Mouse (Mus musculus) neutrophil, adult 5-6 weeks (primary cell): ENCODE measurements around the gene Idh3g. TPM values are rescaled to one million over a fixed set of nuclear protein-coding genes. Genes with fewer than 3 reads are reported as not detected.
"Not testable (repeated sequence)": the region's sequence is repeated elsewhere in the genome, so short reads cannot be mapped to it uniquely, and the experiment has no call there.

Source experiments
- ATAC-seq: fragments of 151-379, 151-347 bp; 2 replicates; pipeline ENCODE4 v1.8.0; 2017; ENCODE audit warnings: mild to moderate bottlenecking, moderate TSS enrichment; ENCODE audit not compliant: insufficient number of reproducible peaks, poor library complexity, low FRiP score, severe bottlenecking; ENCODE audit errors: extremely low read depth
- total RNA-seq: library from RNA; stranded (forward); fragments of 200-1000 nt; gene quantifications from 2 replicates; pipeline ENCODE4 v1.2.3, GENCODE M21; 2017

The Idh3g gene
- total RNA-seq, 1 experiment from 2014 or later = 138 TPM

DNA sequence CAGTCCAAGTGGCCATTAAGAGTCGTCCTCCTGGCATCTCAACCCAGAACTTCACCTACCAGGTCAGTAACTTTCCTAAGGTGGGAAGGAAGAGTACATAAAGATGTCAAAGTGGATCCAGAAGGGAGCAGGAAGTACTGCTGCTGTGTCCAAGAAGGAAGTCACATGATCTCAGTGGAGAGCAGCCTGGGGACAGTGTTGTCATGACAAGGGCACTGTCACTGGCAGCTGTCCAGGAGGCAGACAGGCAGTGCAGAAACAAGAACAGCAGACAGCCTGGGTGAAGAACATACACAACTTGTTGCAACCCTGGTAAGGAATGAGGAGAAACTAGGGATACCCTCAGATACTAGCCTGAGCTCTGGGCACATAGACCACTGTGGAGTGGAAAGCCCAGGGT, 21.4 kb downstream of the Idh3g start:
- ATAC-seq = 0 out of 2 replicates have a peak, but pooled peaks have one; percentile 24

DNA sequence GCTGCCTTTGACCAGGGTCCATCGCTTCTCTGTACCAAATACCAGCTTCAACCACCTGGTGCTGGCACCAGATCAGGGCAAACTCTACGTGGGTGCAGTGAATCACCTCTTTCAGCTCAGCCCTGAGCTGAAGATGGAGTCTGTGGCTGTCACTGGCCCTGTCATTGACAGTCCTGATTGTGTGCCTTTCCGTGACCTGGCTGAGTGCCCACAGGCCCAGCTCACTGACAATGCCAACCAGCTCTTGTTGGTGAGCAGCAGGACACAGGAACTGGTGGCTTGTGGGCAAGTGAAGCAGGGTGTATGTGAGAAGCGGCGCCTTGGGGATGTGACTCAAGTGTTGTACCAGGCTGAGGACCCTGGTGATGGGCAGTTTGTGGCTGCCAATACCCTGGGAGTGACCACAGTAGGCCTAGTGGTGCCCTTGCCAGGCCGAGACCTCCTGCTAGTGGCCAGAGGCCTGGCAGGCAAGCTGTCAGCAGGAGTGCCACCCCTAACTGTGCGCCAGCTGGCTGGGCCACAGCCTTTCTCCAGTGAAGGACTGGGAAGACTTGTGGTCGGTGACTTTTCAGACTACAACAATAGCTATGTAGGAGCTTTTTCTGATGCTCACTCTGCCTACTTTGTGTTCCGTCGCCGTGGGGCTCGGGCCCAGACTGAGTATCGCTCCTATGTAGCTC, 27.9 kb downstream of the Idh3g start:
- no peak for ATAC-seq

DNA sequence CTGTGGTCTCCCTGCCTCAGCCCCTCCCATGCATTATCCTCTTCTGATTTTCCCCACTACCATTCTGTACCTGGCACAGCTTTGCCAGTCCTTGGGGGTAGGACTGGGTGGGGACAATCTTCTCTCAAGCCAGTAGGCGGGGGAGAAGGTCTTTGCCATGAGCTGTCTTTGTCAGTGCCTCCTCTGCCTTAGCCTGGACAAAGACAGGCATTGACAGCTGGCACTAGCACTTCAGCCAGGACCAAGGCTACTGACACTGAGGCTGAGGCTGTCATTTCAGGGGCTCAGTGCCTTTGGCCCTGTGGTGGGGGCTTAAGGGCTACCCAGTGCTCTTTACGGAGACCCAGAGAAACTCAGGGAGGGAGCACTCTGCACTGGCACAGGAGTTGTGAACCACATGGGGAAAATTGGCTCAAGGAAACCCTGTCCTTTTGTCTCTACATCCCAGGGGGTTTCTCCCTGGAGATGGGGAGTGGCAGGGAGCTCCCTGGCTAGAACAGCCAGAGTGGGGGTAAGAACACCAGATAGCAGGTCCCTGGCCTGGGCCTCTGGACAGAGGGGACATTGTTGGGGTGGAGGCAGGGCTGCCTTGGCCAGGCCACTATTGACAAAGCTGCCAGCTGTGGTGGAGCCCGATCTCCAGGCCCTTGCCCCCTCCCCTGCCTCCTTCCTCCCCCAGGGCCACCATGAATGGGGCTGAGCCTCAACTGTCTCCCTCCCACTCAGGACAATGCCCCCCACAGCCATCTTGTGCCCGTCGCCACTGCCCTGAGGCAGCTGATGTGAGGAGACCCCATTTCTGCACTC, 30.2 kb downstream of the Idh3g start, which contains the start of gene Plxnb3:
Gene Plxnb3, plus strand, starts transcription at position 757 of the 807 bp plus-strand sequence.
- no peak for ATAC-seq

GRCm38 (mm10) chrX:73748977-73749376, 37.7 kb downstream of the Idh3g start:
- ATAC-seq = no peak

DNA sequence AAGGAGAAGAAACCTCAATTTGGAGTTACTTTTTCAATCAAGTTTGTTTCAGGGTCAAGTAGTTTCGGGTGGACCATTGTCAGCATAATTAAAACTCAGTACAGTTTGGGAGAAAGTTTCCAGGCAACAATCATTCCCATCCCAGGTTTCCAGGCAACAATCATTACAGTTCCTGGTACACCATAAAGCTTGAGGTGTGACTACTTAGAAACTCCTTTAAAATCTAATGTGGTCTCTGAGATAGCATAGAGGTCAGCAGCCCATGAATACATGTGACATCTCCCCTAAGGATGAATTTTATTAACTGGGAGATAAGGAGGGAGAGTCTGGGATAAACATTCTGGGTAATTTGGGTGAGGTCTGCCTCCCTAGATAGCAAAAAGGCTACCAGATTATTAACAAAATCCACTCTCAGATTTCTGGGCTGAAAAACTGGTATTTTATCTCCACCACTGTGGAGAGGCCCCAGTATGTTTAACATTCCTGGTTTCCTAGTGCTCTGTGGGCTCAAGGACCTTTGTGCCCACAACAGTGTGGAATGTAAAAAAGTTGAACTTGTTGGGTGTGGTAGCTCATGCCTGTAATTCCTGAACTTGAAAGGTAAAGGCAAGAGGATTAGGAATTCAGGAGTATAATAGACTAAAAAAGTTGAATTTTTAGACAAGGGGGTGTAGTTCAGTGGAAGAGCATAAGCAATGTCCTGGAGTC, 41.8 kb downstream of the Idh3g start:
- ATAC-seq = no peak

DNA sequence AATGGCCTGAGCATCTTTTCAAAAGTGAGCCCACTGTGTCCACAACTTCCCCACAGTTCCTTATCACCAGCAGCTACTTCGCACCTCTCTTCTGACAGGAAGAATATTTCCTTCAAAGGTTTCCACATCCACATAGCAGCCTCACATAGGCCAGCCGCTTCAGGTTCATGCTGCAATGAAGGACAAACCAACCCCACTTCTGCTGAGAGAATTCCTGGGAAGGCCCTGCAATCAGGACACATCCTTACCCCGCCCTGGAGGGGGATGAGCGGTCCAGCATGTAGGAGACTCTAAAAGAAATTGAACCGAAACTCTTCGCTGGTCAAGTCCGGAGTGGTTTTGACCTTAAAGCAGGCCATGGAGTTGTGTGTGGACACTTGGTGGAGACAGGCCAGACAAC, 46.9 kb downstream of the Idh3g start:
- ATAC-seq = not testable (repeated sequence)

DNA sequence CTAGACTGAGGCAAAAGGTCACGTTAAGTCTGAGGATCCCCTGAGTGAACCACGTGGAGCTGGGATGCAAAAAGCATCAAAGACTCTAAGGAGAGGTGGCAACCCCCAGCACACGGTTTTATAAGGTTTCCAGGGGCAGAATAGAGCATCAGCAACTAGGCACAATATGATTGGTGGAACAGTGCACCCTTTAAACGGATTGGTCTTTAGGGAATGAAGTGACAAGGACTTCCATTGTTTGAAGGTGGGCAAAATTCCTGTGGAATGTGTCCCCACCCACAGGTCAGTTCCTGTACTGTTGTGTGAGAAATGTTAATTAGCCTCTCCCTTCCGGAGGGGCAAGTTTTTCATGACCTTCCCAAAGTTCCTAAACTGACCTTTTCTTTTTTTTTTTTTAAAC, 47.5 kb downstream of the Idh3g start:
- no peak for ATAC-seq

DNA sequence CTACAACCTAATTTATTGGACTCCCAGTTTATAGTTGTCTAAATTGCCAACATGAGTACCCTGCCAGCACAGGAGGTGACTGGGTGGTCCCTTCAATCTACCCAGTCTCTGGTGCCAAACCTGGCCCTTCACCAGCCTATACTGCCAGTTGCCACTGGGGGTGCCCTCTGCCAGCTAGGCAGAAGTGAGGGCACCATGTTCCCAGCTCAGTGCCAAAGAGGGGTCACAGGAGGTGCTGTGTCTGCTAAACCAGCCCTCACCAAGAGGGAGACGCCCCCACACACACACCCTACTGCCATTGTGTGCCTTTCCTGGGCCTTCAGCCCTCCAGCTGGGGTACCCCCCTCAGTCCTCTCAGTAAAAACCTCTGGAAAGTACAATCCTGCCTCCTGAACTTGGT, 48.5 kb downstream of the Idh3g start:
- no peak for ATAC-seq

GRCm38 (mm10) chrX:73730908-73731307, 55.8 kb downstream of the Idh3g start:
- ATAC-seq = no peak

Other genes starting within 250 kb of the Idh3g start
- not detected in 2 replicates for gene Dusp9, start 147.5 kb downstream of the Idh3g start, total RNA-seq
- not detected in 2 replicates for gene Pnck, start 126.8 kb downstream of the Idh3g start, total RNA-seq
- 0.25 TPM in 1 of 2 replicates, not detected in the other for gene Slc6a8, start 113.7 kb downstream of the Idh3g start, total RNA-seq
- gene Bcap31, start 70.7 kb downstream of the Idh3g start, total RNA-seq = 173 and 191 TPM in 2 replicates
- gene Abcd1, start 70.3 kb downstream of the Idh3g start, total RNA-seq = 29.6 and 31.7 TPM in 2 replicates
- 0.61 and 1.3 TPM in 2 replicates for gene Plxnb3, start 29.8 kb downstream of the Idh3g start, total RNA-seq
- 117 and 120 TPM in 2 replicates for gene Srpk3, start 12.5 kb downstream of the Idh3g start, total RNA-seq
- gene Ssr4, start 131 bp upstream of the Idh3g start, total RNA-seq = 73.1 and 84.8 TPM in 2 replicates
- gene Pdzd4, start 38.1 kb upstream of the Idh3g start, total RNA-seq = 0.61 and 0.93 TPM in 2 replicates
- gene Avpr2, start 105.2 kb upstream of the Idh3g start, total RNA-seq = 2.4 and 2.6 TPM in 2 replicates
- 20.3 and 22.2 TPM in 2 replicates for gene L1cam, start 109.2 kb upstream of the Idh3g start, total RNA-seq
- gene Arhgap4, start 135.0 kb upstream of the Idh3g start, total RNA-seq = 358 and 362 TPM in 2 replicates
- gene Naa10, start 135.0 kb upstream of the Idh3g start, total RNA-seq = 46.7 TPM in 2 replicates
- gene Renbp, start 144.0 kb upstream of the Idh3g start, total RNA-seq = 6.5 and 7.0 TPM in 2 replicates
- 41.7 and 41.9 TPM in 2 replicates for gene Hcfc1, start 179.5 kb upstream of the Idh3g start, total RNA-seq
- 78.7 and 79.5 TPM in 2 replicates for gene Irak1, start 237.0 kb upstream of the Idh3g start, total RNA-seq